Mouse (Mus musculus): ENCODE measurements around the gene Col15a1.

Col15a1 gene

GRCm38 (mm10) chr4:47261049-47261448 lies 53.1 kb downstream of the Col15a1 start:
- in situ Hi-C loops (cut with MboI, MseI), result no loop called here

GRCm38 (mm10) chr4:47261919-47262318 lies 54.0 kb downstream of the Col15a1 start:
- in situ Hi-C loops (cut with MboI, MseI), result no loop called here

- in situ Hi-C loops (cut with MboI, MseI), result no loop called here
Measured at GRCm38 (mm10) chr4:47265555-47265954, 57.6 kb downstream of the Col15a1 start.

GRCm38 (mm10) chr4:47272452-47273130 lies 64.6 kb downstream of the Col15a1 start:
- in situ Hi-C loops (cut with MboI, MseI), result no loop called here

- in situ Hi-C loops (cut with MboI, MseI), result no loop called here
Measured at GRCm38 (mm10) chr4:47273795-47274194, 65.8 kb downstream of the Col15a1 start.

GRCm38 (mm10) chr4:47274911-47275310 lies 67.0 kb downstream of the Col15a1 start:
- in situ Hi-C loops (cut with MboI, MseI), result loop anchor here in 1 of 2 experiments (5.0 to 25.0 kb wide), 2 partner anchors 37 to 863 kb away; partner anchors contain the start of gene Hemgn

- in situ Hi-C loops (cut with MboI, MseI), result loop anchor here in 1 of 2 experiments (5.0 to 25.0 kb wide), 2 partner anchors 34 to 866 kb away; partner anchors contain the start of gene Hemgn
Measured at GRCm38 (mm10) chr4:47278397-47278796, 70.4 kb downstream of the Col15a1 start.

- in situ Hi-C loops (cut with MboI, MseI), result loop anchor here in 1 of 2 experiments (5.0 to 25.0 kb wide), 2 partner anchors 33 to 867 kb away; partner anchors contain the start of gene Hemgn
Measured at GRCm38 (mm10) chr4:47279085-47279707, 71.2 kb downstream of the Col15a1 start.

- in situ Hi-C loops (cut with MboI, MseI), result loop anchor here in 1 of 2 experiments (25.0 kb wide), 1 partner anchor 868 kb away; the partner anchor contains the start of gene Hemgn
Measured at GRCm38 (mm10) chr4:47280126-47280525, 72.2 kb downstream of the Col15a1 start.

- in situ Hi-C loops (cut with MboI, MseI), result loop anchor here in 1 of 2 experiments (25.0 kb wide), 1 partner anchor 870 kb away; the partner anchor contains the start of gene Hemgn
Measured at GRCm38 (mm10) chr4:47281920-47282682, 74.1 kb downstream of the Col15a1 start.

GRCm38 (mm10) chr4:47284311-47284710 lies 76.3 kb downstream of the Col15a1 start:
- in situ Hi-C loops (cut with MboI, MseI), result loop anchor here in 1 of 2 experiments (25.0 kb wide), 1 partner anchor 872 kb away; the partner anchor contains the start of gene Hemgn

- in situ Hi-C loops (cut with MboI, MseI), result loop anchor here in 1 of 2 experiments (25.0 kb wide), 1 partner anchor 873 kb away; the partner anchor contains the start of gene Hemgn
Measured at GRCm38 (mm10) chr4:47284874-47285273, 76.9 kb downstream of the Col15a1 start.

- in situ Hi-C loops (cut with MboI, MseI), result loop anchor here in 1 of 2 experiments (25.0 kb wide), 1 partner anchor 874 kb away; the partner anchor contains the start of gene Hemgn
Measured at GRCm38 (mm10) chr4:47286599-47287147, 78.7 kb downstream of the Col15a1 start.

- in situ Hi-C loops (cut with MboI, MseI), result loop anchor here in 1 of 2 experiments (25.0 kb wide), 1 partner anchor 875 kb away; the partner anchor contains the start of gene Hemgn
Measured at GRCm38 (mm10) chr4:47287468-47287867, 79.5 kb downstream of the Col15a1 start.

- in situ Hi-C loops (cut with MboI, MseI), result loop anchor here in 1 of 2 experiments (25.0 kb wide), 1 partner anchor 876 kb away; the partner anchor contains the start of gene Hemgn
Measured at GRCm38 (mm10) chr4:47288306-47288705, 80.3 kb downstream of the Col15a1 start.

- in situ Hi-C loops (cut with MboI, MseI), result loop anchor here in 1 of 2 experiments (25.0 kb wide), 1 partner anchor 877 kb away; the partner anchor contains the start of gene Hemgn
Measured at GRCm38 (mm10) chr4:47289526-47289925, 81.6 kb downstream of the Col15a1 start.

GRCm38 (mm10) chr4:47290448-47290847 lies 82.5 kb downstream of the Col15a1 start:
- in situ Hi-C loops (cut with MboI, MseI), result loop anchor here in 1 of 2 experiments (25.0 kb wide), 1 partner anchor 878 kb away; the partner anchor contains the start of gene Hemgn

- in situ Hi-C loops (cut with MboI, MseI), result loop anchor here in 1 of 2 experiments (25.0 kb wide), 1 partner anchor 879 kb away; the partner anchor contains the start of gene Hemgn
Measured at GRCm38 (mm10) chr4:47291013-47291412, 83.1 kb downstream of the Col15a1 start.

- in situ Hi-C loops (cut with MboI, MseI), result loop anchor here in 1 of 2 experiments (25.0 kb wide), 1 partner anchor 881 kb away; the partner anchor contains the start of gene Hemgn
Measured at GRCm38 (mm10) chr4:47292956-47293355, 85.0 kb downstream of the Col15a1 start.
